Mouse (Mus musculus) MEL-GATA-1-ER (cell line): ENCODE data around the gene Ccl22.

ENCODE experiments used
- DNase-seq: peaks from one replicate; pipeline ENCODE4 v3.0.0-alpha.2; 2012; ENCODE audit warnings: low read depth; ENCODE audit errors: extremely low read depth

Gene Ccl22

GRCm38 (mm10) chr8:94745476-94746184 is at the start of gene Ccl22:
TSS of gene Ccl22 (plus strand) at chr8:94745590.
- no peak for DNase-seq

GRCm38 (mm10) chr8:94695994-94696384 is 49.4 kb upstream of the Ccl22 start, which contains the start of gene Pllp:
TSS of gene Pllp (minus strand) at chr8:94696278.
- no peak for DNase-seq

GRCm38 (mm10) chr8:94696566-94696965 is 48.8 kb upstream of the Ccl22 start:
- DNase-seq, result no peak

- no peak for DNase-seq
Measured at GRCm38 (mm10) chr8:94697956-94698355, 47.4 kb upstream of the Ccl22 start.

GRCm38 (mm10) chr8:94699366-94699765 is 46.0 kb upstream of the Ccl22 start:
- no peak for DNase-seq

- DNase-seq, result peak; percentile 28
Measured at GRCm38 (mm10) chr8:94700421-94700935, 44.9 kb upstream of the Ccl22 start.

- DNase-seq, result peak; percentile 54
Measured at GRCm38 (mm10) chr8:94702156-94702555, 43.2 kb upstream of the Ccl22 start.

GRCm38 (mm10) chr8:94702844-94703813 is 42.3 kb upstream of the Ccl22 start:
- DNase-seq, result peak; percentile 76

- peak; percentile 80 for DNase-seq
Measured at GRCm38 (mm10) chr8:94703972-94704668, 41.3 kb upstream of the Ccl22 start.

GRCm38 (mm10) chr8:94704669-94704984 is 40.8 kb upstream of the Ccl22 start:
- no peak for DNase-seq

- DNase-seq, result no peak
Measured at GRCm38 (mm10) chr8:94705581-94706245, 39.7 kb upstream of the Ccl22 start.

- no peak for DNase-seq
Measured at GRCm38 (mm10) chr8:94706732-94707395, 38.5 kb upstream of the Ccl22 start.

GRCm38 (mm10) chr8:94710336-94710735 is 35.1 kb upstream of the Ccl22 start:
- DNase-seq, result no peak

GRCm38 (mm10) chr8:94711160-94711718 is 34.2 kb upstream of the Ccl22 start:
- no peak for DNase-seq

- no peak for DNase-seq
Measured at GRCm38 (mm10) chr8:94714556-94714955, 30.8 kb upstream of the Ccl22 start.

- no peak for DNase-seq
Measured at GRCm38 (mm10) chr8:94715871-94716270, 29.5 kb upstream of the Ccl22 start.

- DNase-seq, result no peak
Measured at GRCm38 (mm10) chr8:94716841-94717240, 28.5 kb upstream of the Ccl22 start.

- DNase-seq, result no peak
Measured at GRCm38 (mm10) chr8:94725998-94726397, 19.4 kb upstream of the Ccl22 start.

GRCm38 (mm10) chr8:94729301-94729700 is 16.1 kb upstream of the Ccl22 start:
- no peak for DNase-seq

- DNase-seq, result peak; percentile 50
Measured at GRCm38 (mm10) chr8:94733821-94734465, 11.4 kb upstream of the Ccl22 start.
